Mouse (Mus musculus): ENCODE measurements around the gene Apoa1. TPM values are rescaled to one million over a fixed set of nuclear protein-coding genes. Genes with fewer than 3 reads are reported as not detected.
A peak's percentile ranks its signal among the peaks of the same experiment; 100 is the strongest.

Gene Apoa1
- total RNA-seq, 2 experiments from 2014 or later = 1,779 to 4,788 TPM

GRCm38 (mm10) chr9:46215338-46216322 lies 12.8 kb upstream of the Apoa1 start:
- DNase-seq = peak; percentile 47

- DNase-seq = no peak
Measured at GRCm38 (mm10) chr9:46216744-46217470, 11.5 kb upstream of the Apoa1 start.

DNA sequence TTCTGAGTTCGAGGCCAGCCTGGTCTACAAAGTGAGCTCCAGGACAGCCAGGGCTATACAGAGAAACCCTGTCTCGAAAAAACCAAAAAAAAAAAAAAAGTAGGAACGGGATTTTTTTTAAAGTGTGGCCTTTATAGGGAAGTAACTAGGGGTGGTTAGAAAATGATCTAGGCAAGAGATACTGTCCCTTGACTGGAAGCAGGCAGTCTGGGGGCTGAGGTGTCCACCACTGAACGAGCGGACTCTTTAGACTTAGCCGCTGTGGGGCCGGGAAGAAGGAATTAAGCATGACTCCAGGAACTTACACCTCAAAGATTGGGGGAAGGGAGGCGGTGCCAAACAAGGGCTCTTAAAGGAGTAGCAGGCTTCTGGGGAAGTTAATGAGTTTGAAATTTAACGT lies 10.2 kb upstream of the Apoa1 start:
- no peak for DNase-seq

DNA sequence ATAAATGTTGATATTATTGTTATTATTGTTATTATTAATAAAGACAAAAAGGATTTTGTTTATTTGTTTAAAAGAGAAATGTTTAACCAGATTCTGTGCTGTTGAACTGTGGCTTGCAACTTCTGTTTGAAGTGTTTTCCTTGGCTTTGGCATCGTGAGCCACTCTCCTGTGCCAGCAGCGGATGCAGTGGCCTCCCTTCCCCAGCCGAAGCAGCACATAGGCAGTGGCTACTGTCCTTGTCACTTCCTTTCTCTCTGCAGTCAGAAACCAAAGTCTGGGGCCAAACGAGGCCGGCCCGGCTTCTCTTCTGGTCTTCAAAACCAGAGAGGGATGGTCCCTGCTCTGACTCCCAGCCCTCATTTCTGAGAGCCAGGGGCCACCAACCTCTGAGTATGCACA lies 5.3 kb upstream of the Apoa1 start:
- DNase-seq = no peak

DNA sequence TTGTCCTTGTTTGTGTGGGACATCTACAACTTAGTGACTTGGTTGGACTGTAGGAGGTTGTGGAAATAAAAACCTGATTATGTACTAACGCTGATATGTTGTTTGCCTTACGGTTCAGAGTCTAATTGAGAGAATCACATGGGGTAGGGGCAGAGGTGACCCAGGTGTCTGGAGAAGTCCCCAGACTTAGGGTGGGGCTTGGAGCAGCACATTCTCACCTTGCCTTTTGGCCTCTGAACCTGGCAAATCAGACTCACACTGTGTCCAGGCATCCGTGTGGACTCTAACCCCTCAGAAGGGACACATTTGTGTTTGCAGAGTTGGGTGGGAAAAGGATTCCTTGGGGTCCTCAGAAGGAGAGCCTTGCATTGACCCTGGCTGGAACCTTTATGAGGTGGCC lies 4.3 kb upstream of the Apoa1 start:
- DNase-seq = no peak

DNA sequence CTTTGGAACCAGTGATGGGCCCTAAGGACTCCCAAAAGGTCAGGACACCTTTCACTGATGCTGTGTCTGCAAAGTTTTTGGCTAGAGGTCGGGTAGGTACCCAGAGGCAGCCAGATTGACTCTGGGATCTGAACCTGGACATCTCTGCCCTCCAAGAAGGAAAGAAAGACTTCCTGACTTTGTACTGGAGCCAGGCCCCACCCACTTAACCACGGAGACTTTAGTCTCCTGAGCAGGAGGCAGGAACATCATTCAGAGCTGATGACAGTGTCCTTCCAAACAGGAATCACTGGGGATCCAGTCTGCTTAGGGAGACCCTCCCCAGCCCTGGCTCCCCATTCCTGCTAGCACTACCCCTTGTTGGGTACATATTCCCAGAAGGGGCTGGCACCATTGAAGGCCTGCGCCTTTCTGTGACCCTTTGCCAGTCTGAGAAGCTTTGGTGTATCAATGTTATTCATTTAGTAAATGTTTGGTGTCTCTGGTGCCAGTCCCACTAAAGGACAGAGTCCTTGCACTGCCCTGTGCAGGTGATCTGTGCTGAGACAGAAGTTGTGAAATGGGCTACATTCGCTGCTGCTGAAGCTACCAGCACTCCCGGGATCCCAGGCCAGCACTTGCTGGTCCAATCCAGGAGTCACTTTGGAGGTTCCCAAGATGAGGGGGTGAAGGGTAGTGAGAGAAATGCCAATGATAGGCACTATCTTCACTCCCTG lies 3.3 kb upstream of the Apoa1 start:
- DNase-seq = no peak

GRCm38 (mm10) chr9:46227064-46227614 lies 1.2 kb upstream of the Apoa1 start:
- no peak for DNase-seq

- peak; percentile 89 for DNase-seq
Measured at GRCm38 (mm10) chr9:46229573-46230449, 1.4 kb downstream of the Apoa1 start.

DNA sequence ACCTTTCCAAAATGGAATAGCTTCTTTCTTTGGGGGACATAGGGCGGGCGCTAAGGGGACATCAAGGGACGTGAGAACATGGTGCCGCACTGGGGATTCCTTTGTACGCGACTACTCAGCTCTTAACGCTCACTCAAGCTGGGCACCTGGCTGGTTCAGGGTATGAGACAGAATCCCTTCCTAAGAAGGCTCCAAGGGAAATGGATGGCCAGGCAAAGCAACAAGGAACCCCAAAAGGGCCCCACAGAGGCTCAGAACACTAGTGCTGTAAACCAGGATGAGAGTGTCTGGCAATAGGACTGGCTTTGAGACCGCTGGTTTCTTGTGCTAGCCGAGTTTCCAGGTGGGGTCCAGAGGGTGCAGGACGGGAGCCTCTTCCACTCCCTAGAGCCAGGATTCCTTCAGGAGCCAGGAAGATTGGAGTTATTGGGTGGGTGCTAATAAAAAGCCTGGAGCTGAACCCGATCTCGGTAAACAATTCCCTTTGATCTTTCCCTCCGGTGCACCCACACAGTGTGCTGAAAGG lies 2.1 kb downstream of the Apoa1 start:
- DNase-seq = no peak

- DNase-seq = peak; percentile 63
Measured at GRCm38 (mm10) chr9:46235196-46235595, 6.8 kb downstream of the Apoa1 start.

- no peak for DNase-seq
Measured at GRCm38 (mm10) chr9:46235596-46235648, 7.0 kb downstream of the Apoa1 start, which contains the start of gene Apoc3. Gene Apoc3, minus strand, starts transcription at chr9:46235636.

- DNase-seq = no peak
Measured at GRCm38 (mm10) chr9:46235649-46236048, 7.3 kb downstream of the Apoa1 start.

- no peak for DNase-seq
Measured at GRCm38 (mm10) chr9:46238850-46239249, 10.5 kb downstream of the Apoa1 start.

DNA sequence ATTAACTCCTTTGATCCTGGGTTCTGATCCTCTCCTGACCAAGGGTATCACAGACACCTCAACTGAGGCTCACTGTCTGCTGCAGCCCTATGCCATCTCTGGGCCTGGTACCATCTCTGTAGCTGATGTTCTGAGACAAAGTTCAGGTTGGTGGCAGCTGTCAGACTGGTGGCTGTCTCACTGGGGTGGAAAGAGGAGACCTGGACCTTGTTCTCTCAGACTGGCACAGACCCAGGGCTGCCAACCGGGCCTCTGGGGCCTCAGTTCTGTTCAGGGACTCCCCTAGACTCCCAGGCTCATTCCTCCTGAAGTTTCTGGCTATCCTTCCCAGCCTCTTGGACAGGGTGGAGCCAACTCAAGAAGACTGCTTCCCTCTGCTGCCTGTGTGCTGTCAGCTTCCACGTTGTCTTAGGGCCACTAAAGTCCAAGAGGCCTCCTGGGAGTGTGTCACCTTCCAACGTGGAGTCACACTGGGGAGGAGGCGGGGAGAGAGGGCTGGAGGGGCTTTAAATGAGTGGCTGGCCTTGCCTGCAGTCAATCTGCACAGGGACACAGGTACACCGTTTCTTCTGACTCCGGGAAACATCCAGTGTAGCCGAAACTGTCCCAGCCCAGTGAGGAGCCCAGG lies 12.3 kb downstream of the Apoa1 start, which contains the start of gene Apoa4:
Gene Apoa4, plus strand, starts transcription at position 171 of the 628 bp plus-strand sequence.
- DNase-seq = no peak

DNA sequence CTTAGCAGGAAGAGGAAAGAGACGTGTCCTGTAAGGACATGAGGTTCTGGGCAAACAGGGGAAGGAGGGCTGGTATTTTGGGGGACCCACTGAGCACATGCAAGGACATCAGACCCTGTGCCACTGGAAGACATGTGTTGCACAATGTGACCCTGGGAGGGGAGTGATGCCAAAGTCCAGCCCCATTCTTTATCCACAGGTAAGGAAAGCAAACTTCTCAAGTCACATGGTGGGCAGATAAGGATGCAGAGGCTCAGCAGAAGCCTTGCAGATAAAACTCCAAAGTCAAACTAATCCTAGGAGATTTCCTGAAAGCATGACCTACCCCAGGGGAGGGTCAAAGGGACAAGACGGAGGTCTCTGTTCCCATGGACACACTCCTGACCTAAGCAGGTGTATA lies 13.4 kb downstream of the Apoa1 start:
- DNase-seq = no peak

DNA sequence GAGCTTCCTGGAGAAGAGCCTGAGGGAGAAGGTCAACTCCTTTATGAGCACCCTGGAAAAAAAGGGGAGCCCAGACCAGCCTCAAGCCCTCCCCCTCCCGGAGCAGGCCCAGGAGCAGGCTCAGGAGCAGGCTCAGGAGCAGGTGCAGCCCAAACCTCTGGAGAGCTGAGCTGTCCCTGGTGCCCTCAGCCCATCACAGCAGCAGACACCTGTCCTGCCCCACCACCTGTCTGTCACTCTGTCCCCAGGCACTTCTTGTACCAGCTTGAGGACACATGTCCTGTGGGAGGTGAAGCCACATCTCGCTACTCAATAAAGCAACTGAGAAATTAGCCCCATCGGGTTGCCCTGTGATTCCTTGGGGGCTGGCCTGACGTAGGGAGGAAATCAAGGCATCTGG lies 14.7 kb downstream of the Apoa1 start:
- no peak for DNase-seq

DNA sequence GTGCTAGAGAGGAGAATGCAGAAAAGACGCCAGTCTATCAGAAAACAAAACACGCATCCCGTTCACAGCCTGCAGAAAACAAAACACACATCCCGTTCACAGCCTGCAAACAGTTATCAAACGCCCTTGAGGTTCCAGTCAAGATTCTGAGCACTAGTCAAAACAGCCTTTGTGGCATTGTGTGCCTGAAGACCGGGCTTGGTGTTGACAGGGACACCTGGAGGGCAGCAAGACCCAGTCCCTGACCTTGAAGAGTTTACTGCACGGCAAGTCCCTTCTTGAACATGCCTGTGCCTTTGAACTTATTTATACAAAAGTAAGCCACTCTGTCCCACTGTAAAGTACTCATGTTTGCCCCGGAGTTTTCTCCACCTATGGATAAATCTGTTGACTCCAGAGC lies 15.2 kb downstream of the Apoa1 start:
- DNase-seq = no peak

DNA sequence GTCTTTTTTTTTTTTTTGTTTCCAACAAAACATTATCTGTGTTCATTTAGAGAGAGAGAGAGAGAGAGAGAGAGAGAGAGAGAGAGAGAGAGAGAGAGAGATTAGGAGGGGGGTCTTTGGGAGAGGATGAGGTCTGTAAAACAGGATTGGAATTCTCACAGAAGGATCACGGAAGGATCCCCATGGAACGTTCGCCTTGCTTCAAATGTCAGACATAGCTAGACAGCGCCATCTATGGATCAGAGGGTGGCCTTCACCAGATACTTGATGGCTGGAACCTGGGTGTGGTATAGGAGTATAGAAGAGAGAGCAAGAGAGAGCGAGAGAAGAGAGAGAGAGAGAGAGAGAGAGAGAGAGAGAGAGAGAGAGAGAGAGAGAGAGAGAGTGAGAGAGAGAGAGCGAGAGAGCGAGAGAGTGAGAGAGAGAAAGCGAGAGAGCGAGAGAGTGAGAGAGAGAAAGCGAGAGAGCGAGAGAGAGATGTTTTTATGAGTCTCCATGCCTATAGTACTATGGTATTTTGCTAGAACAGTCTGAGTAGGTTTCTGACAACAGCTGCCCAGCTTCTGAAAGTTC lies 18.5 kb downstream of the Apoa1 start:
- peak; percentile 71 for DNase-seq

GRCm38 (mm10) chr9:46256177-46256576 lies 27.8 kb downstream of the Apoa1 start:
- no peak for DNase-seq

DNA sequence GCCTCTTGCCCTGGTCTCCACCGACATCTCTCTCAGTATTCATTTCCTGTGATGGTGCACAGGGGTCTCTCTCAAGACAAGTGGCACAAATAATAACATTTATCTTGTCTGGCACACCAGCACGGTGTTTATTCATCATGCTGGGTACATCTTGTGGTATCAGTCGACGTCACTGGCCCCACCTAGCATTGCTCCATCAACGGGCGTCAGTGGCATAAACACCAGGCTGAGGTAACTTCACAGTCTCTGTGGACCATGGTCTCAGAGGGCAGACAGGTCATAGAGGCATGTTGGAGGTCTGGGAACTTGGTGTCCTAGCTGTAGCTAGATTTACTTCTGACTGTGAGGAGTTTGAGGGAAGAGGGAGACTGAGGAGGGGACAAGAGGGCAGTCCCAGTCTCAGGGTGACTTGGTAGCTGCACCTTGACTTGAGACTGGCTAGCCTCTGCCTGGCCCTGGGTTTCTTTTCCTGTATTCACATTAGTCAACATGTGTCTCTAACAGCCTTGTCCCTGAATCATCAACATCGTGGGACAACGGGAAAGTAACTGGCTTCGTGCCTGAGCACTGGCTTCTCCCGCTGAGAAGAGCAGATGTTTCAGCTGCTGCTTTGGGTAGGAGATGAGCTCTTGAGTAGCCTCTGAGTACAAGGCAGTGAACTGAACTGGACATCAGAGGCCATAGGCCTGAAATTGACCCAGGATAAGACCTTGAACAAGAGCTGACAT lies 28.4 kb downstream of the Apoa1 start:
- peak; percentile 33 for DNase-seq

Data from adrenal gland, postnatal 10 days (tissue).